Mouse (Mus musculus) gastrocnemius, adult 18-20 months (tissue): Measurements from ENCODE around the gene 4931406P16Rik. TPM values are rescaled to one million over a fixed set of nuclear protein-coding genes. Genes with fewer than 3 reads are reported as not detected.
"Not testable (repeated sequence)": the region's sequence is repeated elsewhere in the genome, so short reads cannot be mapped to it uniquely, and the experiment has no call there.

Experiments
- DNase-seq: peaks from one replicate; pipeline ENCODE4 v3.0.0; 2021; ENCODE audit warnings: low spot score
- total RNA-seq, 2 experiments: library from RNA; stranded (reverse); gene quantifications; 2 replicates each; pipeline ENCODE4 v1.2.3; 2021

The 4931406P16Rik gene
- total RNA-seq, 2 experiments from 2014 or later: 40.5 to 64.1 TPM

DNA sequence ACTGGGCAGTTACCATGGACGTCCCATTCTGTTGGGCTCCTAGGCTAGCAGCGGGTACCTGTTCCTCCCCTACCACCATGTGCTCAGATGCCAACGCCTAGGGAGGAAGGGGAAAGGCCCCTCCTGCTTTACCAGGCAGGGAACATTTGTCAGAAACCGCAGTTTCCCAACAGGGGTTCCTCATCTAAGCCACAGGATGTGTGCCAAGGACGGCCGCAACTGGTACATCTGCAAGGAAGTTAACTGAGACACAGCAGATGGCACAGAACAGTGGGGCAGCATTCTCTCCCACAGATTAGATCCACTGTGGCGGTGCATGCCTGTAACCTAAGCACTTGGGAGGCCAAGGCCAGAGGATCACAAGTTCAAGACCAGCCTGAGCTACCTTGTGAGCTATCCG is 98.7 kb downstream of the 4931406P16Rik start:
- DNase-seq: no peak

DNA sequence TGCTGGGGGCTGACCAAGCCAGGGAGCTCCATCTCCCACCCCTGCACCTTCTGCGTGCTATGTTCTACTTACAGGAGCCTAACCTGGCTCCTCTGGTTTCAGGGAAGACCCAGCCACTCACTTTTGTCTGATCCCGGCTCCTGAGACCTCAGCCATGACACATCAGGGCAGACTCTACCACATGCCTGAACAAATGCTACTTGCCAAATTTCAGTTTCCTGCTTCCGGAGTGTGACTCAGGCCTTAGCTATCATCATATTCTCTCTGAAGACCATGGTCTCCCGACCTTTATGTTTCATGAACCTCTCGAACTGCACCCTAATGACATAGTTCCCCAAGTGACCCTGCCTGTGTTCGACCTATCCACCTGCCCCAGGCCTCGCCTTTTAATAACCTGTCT is 100.1 kb downstream of the 4931406P16Rik start:
- DNase-seq: no peak

DNA sequence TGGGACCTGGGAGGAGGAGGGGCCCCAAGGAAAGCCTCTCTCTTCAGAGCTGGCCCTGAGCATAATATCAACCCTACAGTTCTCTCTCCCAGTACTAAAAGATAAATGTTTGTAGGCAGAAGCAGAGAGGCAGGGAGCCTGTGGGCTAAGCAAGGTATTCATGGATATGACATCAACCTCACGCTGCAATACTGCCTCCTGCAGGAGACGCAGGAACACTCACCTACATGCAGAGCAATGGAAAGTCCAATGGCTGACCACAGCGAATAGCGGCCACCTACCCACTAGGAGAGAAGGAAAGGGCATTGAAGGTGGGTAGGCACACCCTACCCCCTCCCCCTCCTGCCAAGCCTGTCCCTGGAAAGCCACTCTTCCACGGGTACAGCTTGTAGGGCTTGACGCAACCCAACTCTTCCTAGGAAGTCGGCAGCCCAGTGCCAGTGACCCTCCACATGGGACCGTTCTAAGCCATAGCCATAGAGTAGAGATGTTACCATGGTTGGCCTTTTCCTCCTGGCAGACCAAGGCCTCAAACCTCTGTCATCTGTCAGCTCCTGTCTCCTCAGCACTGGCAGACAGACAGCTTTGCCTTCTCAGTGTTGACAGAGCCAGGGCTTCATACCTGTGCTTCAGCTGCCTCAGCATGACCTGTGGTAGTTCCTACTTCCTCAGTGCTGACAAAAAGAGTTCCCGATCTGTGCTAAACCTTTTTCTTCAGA is 105.2 kb downstream of the 4931406P16Rik start:
- DNase-seq: no peak

DNA sequence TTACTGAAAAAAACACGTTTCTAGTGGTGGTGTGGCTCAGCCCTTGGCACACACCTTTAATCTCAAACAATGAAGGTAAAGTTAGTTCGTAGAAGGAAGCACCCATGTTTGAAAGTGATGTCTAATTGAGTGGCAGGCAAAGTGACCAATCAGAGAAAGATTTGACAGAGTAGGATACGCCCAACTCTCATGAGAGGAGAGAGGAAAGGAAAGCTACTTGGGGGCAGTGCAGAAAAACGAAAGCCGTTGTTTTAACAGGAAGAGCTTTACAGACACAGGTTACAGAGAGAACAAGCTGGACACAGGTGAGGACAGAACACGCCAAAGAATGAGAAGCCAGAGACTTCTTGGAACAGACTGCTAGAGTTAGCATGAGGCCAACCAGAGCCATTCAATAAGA is 107.0 kb downstream of the 4931406P16Rik start:
- no peak for DNase-seq

DNA sequence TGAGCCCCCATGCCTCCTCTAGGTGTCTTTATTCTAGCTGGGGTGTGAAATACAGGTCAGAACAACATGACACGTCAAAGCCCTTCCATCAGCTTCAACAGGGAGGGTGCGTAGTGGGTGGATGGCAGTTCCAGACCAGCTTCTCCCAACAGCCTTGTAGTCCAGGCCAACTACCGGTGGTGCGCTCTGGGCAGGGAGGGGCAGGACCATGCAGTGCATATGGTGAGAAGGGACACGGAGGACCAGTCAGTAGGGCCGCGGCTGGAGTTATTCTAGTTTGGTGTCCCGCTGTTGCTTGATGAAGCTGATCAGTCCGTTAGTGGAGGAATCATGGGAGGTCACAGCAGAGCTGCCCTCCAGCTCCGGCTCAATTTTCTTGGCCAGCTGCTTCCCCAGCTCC is 111.2 kb downstream of the 4931406P16Rik start:
- DNase-seq: not testable (repeated sequence)

DNA sequence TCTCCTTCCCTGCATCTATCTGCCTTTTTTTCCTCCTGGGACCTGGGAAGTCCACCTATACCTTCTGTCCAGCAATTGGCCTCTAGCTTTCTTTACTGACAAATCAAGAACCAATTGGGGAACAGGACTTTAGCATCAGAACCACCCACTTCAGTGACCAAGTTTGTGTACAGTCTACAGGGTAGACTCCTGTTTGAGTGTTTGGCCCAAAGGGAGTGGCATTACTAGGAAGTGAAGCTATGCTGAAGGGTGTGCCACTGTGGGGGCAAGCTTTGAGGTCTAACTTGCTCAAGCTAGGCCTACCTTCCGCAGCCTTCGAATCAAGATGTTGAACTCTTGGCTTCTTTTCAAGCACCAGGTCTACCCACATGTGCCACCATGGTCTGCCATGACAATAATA is 112.5 kb downstream of the 4931406P16Rik start:
- DNase-seq: no peak

DNA sequence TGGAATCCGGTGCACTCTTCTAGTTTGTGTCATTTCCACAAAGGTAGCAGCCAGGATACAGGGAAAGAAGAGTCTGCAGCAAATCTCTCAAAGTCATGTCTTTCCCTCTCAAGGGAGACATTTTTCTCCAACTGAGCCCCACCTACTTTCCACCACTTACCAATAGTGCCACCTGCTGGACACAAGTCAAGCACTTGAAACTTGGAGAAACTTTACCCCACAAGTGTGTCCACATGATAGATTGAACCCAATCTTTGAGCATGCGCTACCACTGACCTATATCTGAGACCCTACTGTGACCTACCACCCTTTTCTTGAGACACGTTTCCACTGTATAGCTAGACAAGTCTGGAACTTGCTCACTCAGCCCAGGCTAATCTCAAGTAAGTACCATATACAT is 115.0 kb downstream of the 4931406P16Rik start:
- DNase-seq: peak; percentile 58

DNA sequence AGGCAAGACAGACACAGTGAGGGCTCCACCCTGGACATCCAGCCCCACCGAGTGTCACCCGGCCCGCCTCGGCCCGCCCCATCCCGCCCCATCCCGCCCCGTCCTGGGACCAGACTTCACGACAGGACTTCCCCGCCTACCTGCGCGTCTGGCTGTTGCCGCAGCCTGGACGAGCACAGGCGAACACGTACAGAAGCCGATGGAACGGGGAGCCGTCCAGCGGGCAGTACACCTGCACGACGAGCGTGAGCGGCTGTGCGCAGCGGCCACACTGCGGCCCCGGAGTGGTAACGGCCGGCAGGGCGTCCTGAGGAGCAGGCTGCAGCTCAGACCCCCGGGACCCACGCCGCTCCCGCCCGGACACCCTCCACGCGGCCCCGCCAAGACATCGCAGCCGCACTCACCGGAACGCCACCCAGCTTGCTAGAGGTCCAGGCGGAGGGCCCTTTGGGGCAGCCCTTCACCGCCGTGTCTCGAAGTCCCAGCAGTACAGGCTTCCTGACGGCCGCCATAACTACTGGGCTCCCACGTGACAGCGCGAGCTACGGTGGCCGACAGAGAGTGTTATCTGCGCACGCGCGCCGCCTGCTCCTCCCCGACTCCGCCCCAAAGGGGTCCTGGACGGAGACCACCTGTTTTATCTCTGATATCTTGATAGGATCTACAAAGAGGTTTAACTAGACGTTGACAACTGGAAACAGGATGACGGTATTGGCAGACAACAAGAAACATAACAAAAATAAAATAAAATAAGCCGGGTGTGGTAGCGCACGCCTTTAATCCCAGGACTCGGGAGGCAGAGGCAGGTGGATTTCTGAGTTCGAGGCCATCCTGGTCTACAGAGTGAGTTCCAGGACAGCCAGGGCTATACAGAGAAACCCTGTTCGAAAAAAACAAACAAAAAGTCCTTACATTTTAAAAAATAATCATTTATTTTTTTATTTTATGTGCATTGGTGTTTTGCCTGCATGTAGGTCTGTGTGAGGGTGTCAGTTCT is 116.9 kb downstream of the 4931406P16Rik start, which contains the start of gene Pdcd2l:
Pdcd2l (minus strand) TSS at position 530 of the 997 bp plus-strand sequence.
- peak; percentile 93 for DNase-seq

DNA sequence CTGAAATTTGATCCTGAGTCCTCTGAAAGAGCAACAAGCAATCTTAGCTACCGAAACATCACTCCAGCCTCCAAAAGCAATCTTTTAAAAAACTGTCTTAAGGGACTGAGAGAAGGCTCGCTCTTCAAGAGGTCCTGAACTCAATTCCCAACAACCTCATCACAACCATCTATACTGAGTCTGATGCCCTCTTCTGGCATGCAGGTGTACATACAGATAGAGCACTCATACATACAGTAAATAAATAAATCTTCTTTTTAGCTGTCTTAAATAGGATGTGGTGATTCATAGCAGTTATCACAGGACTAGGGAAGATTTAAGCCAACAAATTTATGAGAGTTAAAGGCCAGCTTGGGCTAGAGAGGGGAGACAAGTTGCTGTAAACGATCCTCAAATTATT is 117.7 kb downstream of the 4931406P16Rik start:
- no peak for DNase-seq

DNA sequence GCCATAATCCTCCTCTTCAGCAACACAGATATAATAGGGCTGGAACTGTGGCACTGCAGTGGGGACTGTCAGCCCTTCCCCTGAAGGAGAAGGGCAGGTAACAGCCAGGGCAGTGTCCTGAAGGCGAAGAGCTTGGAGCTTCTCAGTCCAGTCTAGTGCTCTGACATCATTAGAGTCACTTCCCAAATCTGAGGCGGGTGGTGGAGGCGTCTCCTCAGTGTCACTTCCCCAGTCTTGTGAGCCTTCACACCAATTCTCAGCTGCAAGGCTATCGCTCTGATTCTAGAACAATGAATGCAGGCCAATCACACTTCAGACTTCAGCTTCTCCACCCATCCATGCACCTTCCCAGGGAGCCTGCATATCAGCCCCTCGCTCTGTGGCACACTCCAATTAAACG is 120.5 kb downstream of the 4931406P16Rik start:
- no peak for DNase-seq

DNA sequence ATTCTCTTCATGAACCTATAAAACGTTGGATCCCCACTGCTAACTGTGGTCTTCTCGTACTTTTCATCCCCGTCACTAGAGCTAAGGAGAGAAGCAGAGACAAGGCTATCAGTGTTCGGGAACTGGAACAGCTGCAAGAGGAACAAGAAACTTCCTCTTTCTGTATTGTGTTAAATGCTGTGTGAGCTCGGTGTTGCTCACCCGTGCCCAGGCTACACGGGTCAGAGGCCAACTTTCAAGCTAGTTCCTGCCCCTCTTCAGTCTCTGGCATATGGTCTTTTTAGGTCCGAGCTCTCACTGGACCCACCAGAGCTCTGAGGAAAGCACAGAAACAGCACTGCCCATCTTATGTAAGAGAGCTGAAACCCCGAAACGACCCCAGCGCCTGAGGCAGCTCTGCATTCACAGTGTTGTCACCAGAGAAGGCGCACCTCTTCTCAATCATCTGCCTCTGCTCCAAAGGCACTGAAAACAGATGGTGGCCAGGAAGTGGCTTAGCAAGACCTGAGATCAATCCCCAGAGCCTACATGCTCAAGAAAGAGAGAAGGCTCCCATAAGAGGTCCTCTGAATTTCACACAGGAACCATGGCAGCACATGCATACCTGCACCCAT is 123.9 kb downstream of the 4931406P16Rik start:
- no peak for DNase-seq

Other genes with a start within 250 kb of the 4931406P16Rik start
- not detected for gene Scgb1b30, start 218.1 kb downstream of the 4931406P16Rik start, total RNA-seq
- 1 to 10 TPM; 2.7 to 4.1 TPM for gene Wtip, start 180.3 kb downstream of the 4931406P16Rik start, total RNA-seq
- 10 to 100 TPM; 32.8 to 37.1 TPM for gene Uba2, start 144.0 kb downstream of the 4931406P16Rik start, total RNA-seq
- gene Pdcd2l, start 116.9 kb downstream of the 4931406P16Rik start, total RNA-seq: 10 to 100 TPM; 13.7 to 15.0 TPM
- gene Gpi1, start 83.2 kb downstream of the 4931406P16Rik start, total RNA-seq: 100 to 1,000 TPM; 946 to 968 TPM
- gene Gm6096, start 62.5 kb downstream of the 4931406P16Rik start, total RNA-seq: not detected
- 10 to 100 TPM; 89.5 to 89.6 TPM for gene Lsm14a, start 79.8 kb upstream of the 4931406P16Rik start, total RNA-seq